Mouse (Mus musculus) forebrain, embryonic 11.5 days (tissue): Measurements from ENCODE around the gene Gm8300. TPM values are rescaled to one million over a fixed set of nuclear protein-coding genes. Genes with fewer than 3 reads are reported as not detected.
"Not testable (repeated sequence)": the region's sequence is repeated elsewhere in the genome, so short reads cannot be mapped to it uniquely, and the experiment has no call there.

Experiments used
- ATAC-seq: fragments of 200-750 bp; cut with Nextera tagmentation; replicated peaks from 2 replicates; pipeline ENCODE4 v1.8.0; 2017; ENCODE audit warnings: moderate TSS enrichment; ENCODE audit not compliant: low FRiP score
- DNase-seq: peaks from one replicate; pipeline ENCODE4 v3.0.0-alpha.2; 2017; ENCODE audit warnings: low spot score
- H3K27ac ChIP-seq: fragments of 300-500 bp; sonication (generic); 2 replicates; pipeline ENCODE4 v1.5.1; 2014; ENCODE audit warnings: low read depth, low read length
- H3K27me3 ChIP-seq: fragments of 300-500 bp; sonication (generic); 2 replicates; pipeline ENCODE4 v1.6.1; 2014; ENCODE audit warnings: mild to moderate bottlenecking, low read length, mixed read lengths; ENCODE audit not compliant: control insufficient read depth, insufficient read depth
- H3K36me3 ChIP-seq: fragments of 300-500 bp; sonication (generic); 2 replicates; pipeline ENCODE4 v1.6.1; 2014; ENCODE audit warnings: mild to moderate bottlenecking, low read length, moderate library complexity, mixed read lengths; ENCODE audit not compliant: control insufficient read depth, insufficient read depth
- H3K4me1 ChIP-seq: fragments of 300-500 bp; sonication (generic); replicated peaks from 2 replicates; pipeline ENCODE4 v1.6.1; 2014; ENCODE audit warnings: low read length, mixed read lengths; ENCODE audit not compliant: control insufficient read depth, insufficient read depth
- H3K4me2 ChIP-seq: fragments of 300-500 bp; sonication (generic); 2 replicates; pipeline ENCODE4 v1.6.1; 2014; ENCODE audit warnings: low read depth, mild to moderate bottlenecking, low read length, moderate library complexity, mixed read lengths; ENCODE audit not compliant: severe bottlenecking
- H3K4me3 ChIP-seq: fragments of 300-500 bp; sonication (generic); 2 replicates; pipeline ENCODE4 v1.5.1; 2014; ENCODE audit warnings: low read depth, low read length
- H3K9ac ChIP-seq: fragments of 300-500 bp; sonication (generic); 2 replicates; pipeline ENCODE4 v1.6.1; 2014; ENCODE audit warnings: low read length
- H3K9me3 ChIP-seq: fragments of 300-500 bp; sonication (generic); 2 replicates; pipeline ENCODE4 v1.6.1; 2016; ENCODE audit warnings: low read length, mixed read lengths; ENCODE audit not compliant: control insufficient read depth
- WGBS: fragments of 180-500 bp; shearing (Covaris S2); extraction: QIAGEN DNeasy Blood & Tissue Kit; methylation state at CpG from one replicate; pipeline ENCODE4 v1.1.7; 2014; 5-methylcytosine and 5-hydroxymethylcytosine counted together
- polyA plus RNA-seq: library from polyadenylated mRNA; unstranded; fragments of >200 nt; fragmentation: Nextera tagmentation; extraction: Ambion mirVana; gene quantifications from 2 replicates; pipeline ENCODE4 v1.2.1, GENCODE M21; 2014

The Gm8300 gene
- polyA plus RNA-seq, 1 experiment from 2014 or later: not detected

- WGBS: 95% methylated on average over 3 of the region's 3 CpGs
- ATAC-seq, H3K27me3 ChIP-seq, H3K36me3 ChIP-seq, H3K27ac ChIP-seq, H3K4me2 ChIP-seq, DNase-seq, H3K4me3 ChIP-seq, H3K9me3 ChIP-seq, H3K9ac ChIP-seq, H3K4me1 ChIP-seq: not testable (repeated sequence)
These were observed 19.7 kb upstream of the Gm8300 start, which contains the start of gene Gm5788 for GRCm38 (mm10) chr12:87494421-87494820. Gm5788 (plus strand) TSS chr12:87494721.

- H3K9ac ChIP-seq, H3K4me3 ChIP-seq, DNase-seq, H3K4me1 ChIP-seq, H3K4me2 ChIP-seq, H3K27ac ChIP-seq, H3K9me3 ChIP-seq, ATAC-seq, H3K27me3 ChIP-seq, H3K36me3 ChIP-seq: not testable (repeated sequence)
- 73% methylated on average over 3 of the region's 3 CpGs for WGBS
These were observed 5.5 kb downstream of the Gm8300 start for GRCm38 (mm10) chr12:87519616-87520015.

- Histone ChIP-seq H3K9ac (no peak overlapping the region), H3K36me3 (no peaks in the 10 kb centered on the region), H3K4me3 (no peak overlapping the region), H3K4me2 (no peak overlapping the region), H3K4me1 (no peaks in the 10 kb centered on the region), H3K9me3 (no peaks in the 10 kb centered on the region), H3K27me3 (no peaks in the 10 kb centered on the region), H3K27ac (no peak overlapping the region)
- DNase-seq: no peak
- WGBS: 81% methylated on average over 3 of the region's 3 CpGs
- no peak for ATAC-seq
These were observed 29.8 kb downstream of the Gm8300 start for GRCm38 (mm10) chr12:87543927-87544326.

GRCm38 (mm10) chr12:87550628-87551027 is 36.5 kb downstream of the Gm8300 start:
- H3K36me3 ChIP-seq, H3K27ac ChIP-seq, H3K4me3 ChIP-seq, H3K9me3 ChIP-seq, DNase-seq, H3K9ac ChIP-seq, ATAC-seq, H3K4me2 ChIP-seq, H3K27me3 ChIP-seq, H3K4me1 ChIP-seq: not testable (repeated sequence)
- WGBS: 87% methylated on average over 4 of the region's 4 CpGs

Other genes with a start within 250 kb of the Gm8300 start
- gene Vipas39, start 248.1 kb upstream of the Gm8300 start, polyA plus RNA-seq: 61.0 and 63.3 TPM in 2 replicates
- 213 and 221 TPM in 2 replicates for gene Ahsa1, start 247.8 kb upstream of the Gm8300 start, polyA plus RNA-seq
- 1.0 and 2.3 TPM in 2 replicates for gene Ism2, start 214.6 kb upstream of the Gm8300 start, polyA plus RNA-seq
- 53.6 and 58.7 TPM in 2 replicates for gene Sptlc2, start 126.0 kb upstream of the Gm8300 start, polyA plus RNA-seq
- gene Slirp, start 70.4 kb upstream of the Gm8300 start, polyA plus RNA-seq: 271 and 294 TPM in 2 replicates
- gene Alkbh1, start 70.3 kb upstream of the Gm8300 start, polyA plus RNA-seq: 54.8 and 56.8 TPM in 2 replicates
- gene Snw1, start 42.0 kb upstream of the Gm8300 start, polyA plus RNA-seq: 158 and 165 TPM in 2 replicates
- not detected in 2 replicates for gene Gm5788, start 19.6 kb upstream of the Gm8300 start, polyA plus RNA-seq
- gene Oog1, start 88.4 kb downstream of the Gm8300 start, polyA plus RNA-seq: not detected in 2 replicates
- gene Gm4027, start 104.6 kb downstream of the Gm8300 start, polyA plus RNA-seq: not detected in 2 replicates
- not detected in 2 replicates for gene Gm16381, start 130.3 kb downstream of the Gm8300 start, polyA plus RNA-seq